Mouse (Mus musculus) lung, embryonic 14.5 days (tissue): ENCODE results near the gene Slc9a1. TPM values are rescaled to one million over a fixed set of nuclear protein-coding genes. Genes with fewer than 3 reads are reported as not detected.

Experiments used
- ATAC-seq: fragments of 200-750 bp; cut with Nextera tagmentation; 2 replicates; pipeline ENCODE4 v1.8.0; 2017; ENCODE audit warnings: mild to moderate bottlenecking, moderate TSS enrichment, moderate library complexity; ENCODE audit not compliant: insufficient read depth
- DNase-seq: peaks from one replicate; pipeline ENCODE4 v3.0.0-alpha.2; 2015
- H3K27ac ChIP-seq: fragments of 300-500 bp; sonication (generic); 2 replicates; pipeline ENCODE4 v1.5.1; 2014; ENCODE audit warnings: low read depth, mild to moderate bottlenecking, moderate library complexity
- H3K27me3 ChIP-seq: fragments of 300-500 bp; sonication (generic); 2 replicates; pipeline ENCODE4 v1.6.1; 2014; ENCODE audit warnings: low read length, control low read depth; ENCODE audit not compliant: insufficient read depth
- H3K36me3 ChIP-seq: fragments of 300-500 bp; sonication (generic); 2 replicates; pipeline ENCODE4 v1.6.1; 2014; ENCODE audit warnings: control low read depth; ENCODE audit not compliant: insufficient read depth
- H3K4me1 ChIP-seq: fragments of 300-500 bp; sonication (generic); 2 replicates; pipeline ENCODE4 v1.6.1; 2014; ENCODE audit warnings: antibody characterized with exemption, control low read depth; ENCODE audit not compliant: insufficient read depth
- H3K4me2 ChIP-seq: fragments of 300-500 bp; sonication (generic); 2 replicates; pipeline ENCODE4 v1.6.1; 2014; ENCODE audit warnings: mild to moderate bottlenecking
- H3K4me3 ChIP-seq: fragments of 300-500 bp; sonication (generic); 2 replicates; pipeline ENCODE4 v1.5.1; 2014; ENCODE audit warnings: low read depth, low read length
- H3K9ac ChIP-seq: fragments of 300-500 bp; sonication (generic); 2 replicates; pipeline ENCODE4 v1.6.1; 2014
- H3K9me3 ChIP-seq: fragments of 300-500 bp; sonication (generic); 2 replicates; pipeline ENCODE4 v1.6.1; 2016; ENCODE audit warnings: low read depth, low read length, control low read depth
- CTCF ChIP-seq: IDR thresholded peaks from 2 replicates; pipeline ENCODE4 v1.5.1; 2016; ENCODE audit warnings: antibody characterized with exemption, low read depth
- WGBS: fragments of 180-500 bp; shearing (Covaris S2); extraction: QIAGEN DNeasy Blood & Tissue Kit; methylation state at CpG from one replicate; pipeline ENCODE4 v1.1.7; 2014; 5-methylcytosine and 5-hydroxymethylcytosine counted together
- polyA plus RNA-seq: library from polyadenylated mRNA; unstranded; fragments of >200 nt; fragmentation: Nextera tagmentation; extraction: Ambion mirVana; gene quantifications from 2 replicates; pipeline ENCODE4 v1.2.1, GENCODE M21; 2014

Gene Slc9a1
- polyA plus RNA-seq, 1 experiment from 2014 or later, result 8.7 TPM

DNA sequence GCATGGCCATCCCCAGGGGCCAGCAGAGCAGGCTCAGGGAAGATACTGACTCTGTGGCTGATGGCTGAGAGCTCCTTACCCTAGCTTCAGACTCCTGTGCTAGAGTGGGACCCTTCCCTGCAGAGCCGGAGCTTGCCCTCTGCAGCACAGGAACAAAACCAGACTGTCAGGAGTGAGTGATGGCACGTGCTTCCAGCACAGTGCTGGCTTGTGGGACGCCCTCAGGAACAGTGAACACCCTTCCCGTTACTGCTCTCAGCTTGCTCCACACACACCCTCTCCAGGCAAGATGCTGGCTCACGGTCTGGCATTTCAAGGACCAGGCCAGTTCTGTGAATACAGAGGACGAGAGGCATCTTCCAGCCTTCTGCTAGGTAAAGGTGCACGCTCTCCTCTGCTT, 38.5 kb downstream of the Slc9a1 start:
- 36% methylated on average over 7 of the region's 7 CpGs for WGBS
- H3K4me1 ChIP-seq, result 0 out of 2 replicates have a peak, but pooled peaks cover 3% of the 10 kb centered on the region
- no peak overlapping the region for H3K4me3 ChIP-seq
- no peak overlapping the region for H3K9ac ChIP-seq
- DNase-seq (no peak), ATAC-seq (peak; percentile 41; the same call in 1 of the 2 replicates)
- H3K27me3 ChIP-seq, result no peaks in the 10 kb centered on the region
- H3K36me3 ChIP-seq, result peaks cover 23% of the 10 kb centered on the region
- H3K9me3 ChIP-seq, result no peaks in the 10 kb centered on the region
- TF ChIP-seq CTCF, result no peak
- H3K4me2 ChIP-seq, result no peak overlapping the region
- H3K27ac ChIP-seq, result peak overlapping the region; percentile 2; the same call in 1 of the 2 replicates

DNA sequence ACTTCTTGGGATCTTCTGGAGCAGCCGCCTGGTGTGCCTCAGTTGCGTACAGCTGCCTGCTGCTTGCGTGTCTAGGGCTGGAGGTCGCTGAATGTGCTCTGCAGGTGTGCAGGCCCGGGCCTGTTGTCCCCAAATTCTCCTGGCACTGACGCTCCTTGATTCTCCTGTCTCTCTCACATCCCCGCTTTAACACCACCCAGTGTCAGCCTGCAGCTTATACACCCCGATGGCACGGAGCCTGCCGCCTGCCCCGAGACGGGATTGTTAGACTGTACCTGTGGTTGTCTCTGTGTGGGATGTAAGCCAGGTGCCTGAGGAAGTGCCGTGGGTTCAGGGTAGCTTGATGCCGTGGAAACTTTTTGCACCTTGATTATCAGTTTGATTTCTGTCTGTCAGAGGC, 41.5 kb downstream of the Slc9a1 start:
- TF ChIP-seq CTCF, result no peak
- H3K36me3 ChIP-seq, result peaks cover 30% of the 10 kb centered on the region
- 80% methylated on average over 14 of the region's 14 CpGs for WGBS
- H3K9me3 ChIP-seq, result no peaks in the 10 kb centered on the region
- no peak overlapping the region for H3K27ac ChIP-seq
- 0 out of 2 replicates have a peak, but pooled peaks cover 3% of the 10 kb centered on the region for H3K4me1 ChIP-seq
- H3K4me2 ChIP-seq, result no peak overlapping the region
- no peak overlapping the region for H3K9ac ChIP-seq
- no peak overlapping the region for H3K4me3 ChIP-seq
- DNase-seq, result no peak
- H3K27me3 ChIP-seq, result no peaks in the 10 kb centered on the region
- ATAC-seq, result no peak

DNA sequence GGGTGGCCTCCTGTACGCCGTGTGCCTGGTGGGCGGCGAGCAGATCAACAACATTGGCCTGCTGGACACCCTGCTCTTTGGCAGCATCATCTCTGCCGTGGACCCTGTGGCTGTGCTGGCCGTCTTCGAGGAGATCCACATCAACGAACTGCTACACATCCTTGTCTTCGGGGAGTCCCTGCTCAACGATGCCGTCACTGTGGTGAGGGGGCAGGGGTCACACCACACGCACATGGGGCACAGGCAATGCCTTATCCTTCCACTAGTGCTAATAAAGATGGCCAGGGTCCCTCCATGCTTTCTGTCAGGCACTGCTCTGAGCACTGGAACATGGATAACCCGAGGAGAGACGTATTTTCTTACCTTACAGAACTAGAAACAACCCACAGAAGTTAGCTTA, 42.6 kb downstream of the Slc9a1 start:
- H3K9ac ChIP-seq, result no peak overlapping the region
- H3K4me1 ChIP-seq, result 0 out of 2 replicates have a peak, but pooled peaks cover 2% of the 10 kb centered on the region
- no peak overlapping the region for H3K4me3 ChIP-seq
- no peaks in the 10 kb centered on the region for H3K9me3 ChIP-seq
- 76% methylated on average over 14 of the region's 14 CpGs for WGBS
- no peak overlapping the region for H3K4me2 ChIP-seq
- no peaks in the 10 kb centered on the region for H3K27me3 ChIP-seq
- no peak for TF ChIP-seq CTCF
- ATAC-seq, result no peak
- H3K27ac ChIP-seq, result no peak overlapping the region
- no peak for DNase-seq
- H3K36me3 ChIP-seq, result peaks cover 35% of the 10 kb centered on the region

DNA sequence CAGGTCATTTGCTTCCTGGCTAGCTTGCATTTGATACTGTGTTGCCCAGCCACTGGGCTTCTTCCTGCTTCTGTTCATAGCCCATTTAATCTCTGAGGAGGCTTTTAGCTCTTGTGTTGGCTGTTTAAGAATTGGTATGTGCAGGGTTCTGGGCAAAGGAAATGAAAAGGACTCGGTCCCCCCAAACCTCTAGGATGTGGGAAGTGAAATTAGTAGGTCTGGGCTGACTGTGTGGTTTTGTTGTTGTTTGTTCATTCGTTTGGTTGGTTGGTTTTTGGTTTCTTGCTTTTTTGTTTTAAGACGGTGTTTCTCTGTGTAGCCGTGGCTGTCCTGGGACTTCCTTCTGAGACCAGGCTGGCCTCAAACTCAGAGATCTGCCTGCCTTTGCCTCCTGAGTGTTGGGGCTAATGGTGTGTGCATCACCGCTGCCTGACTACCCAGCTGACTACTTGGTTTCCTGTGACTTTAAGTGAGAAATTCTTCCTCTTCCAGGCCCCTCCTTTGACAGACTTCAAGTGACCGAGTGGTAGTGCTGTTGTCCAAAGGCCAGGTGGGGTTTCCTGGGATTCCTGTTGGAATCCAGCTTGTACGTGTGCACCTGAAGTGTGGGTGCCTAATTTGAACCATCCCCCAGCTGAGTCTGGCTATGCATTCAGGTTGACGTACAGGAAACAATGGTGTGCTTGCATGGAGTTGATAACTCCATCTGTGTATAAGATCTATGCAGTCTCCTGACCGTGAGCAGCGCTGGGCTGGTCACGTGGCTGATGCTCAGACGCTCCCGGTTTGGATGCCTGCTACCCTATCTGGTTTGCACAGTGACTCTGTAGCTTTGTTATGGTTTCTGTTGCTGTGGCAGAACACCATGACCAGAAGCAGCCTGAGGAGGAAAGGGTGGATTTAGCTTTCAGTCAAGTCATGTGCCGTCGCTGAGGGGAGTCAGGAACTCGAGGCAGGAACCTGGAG, 43.4 kb downstream of the Slc9a1 start:
- Histone ChIP-seq H3K4me3 (no peak overlapping the region), H3K4me1 (no peaks in the 10 kb centered on the region), H3K27ac (no peak overlapping the region), H3K27me3 (no peaks in the 10 kb centered on the region), H3K4me2 (no peak overlapping the region), H3K9me3 (no peaks in the 10 kb centered on the region), H3K9ac (no peak overlapping the region), H3K36me3 (peaks cover 42% of the 10 kb centered on the region)
- DNase-seq (no peak), ATAC-seq (no peak)
- TF ChIP-seq CTCF, result no peak
- 79% methylated on average over 16 of the region's 16 CpGs for WGBS

DNA sequence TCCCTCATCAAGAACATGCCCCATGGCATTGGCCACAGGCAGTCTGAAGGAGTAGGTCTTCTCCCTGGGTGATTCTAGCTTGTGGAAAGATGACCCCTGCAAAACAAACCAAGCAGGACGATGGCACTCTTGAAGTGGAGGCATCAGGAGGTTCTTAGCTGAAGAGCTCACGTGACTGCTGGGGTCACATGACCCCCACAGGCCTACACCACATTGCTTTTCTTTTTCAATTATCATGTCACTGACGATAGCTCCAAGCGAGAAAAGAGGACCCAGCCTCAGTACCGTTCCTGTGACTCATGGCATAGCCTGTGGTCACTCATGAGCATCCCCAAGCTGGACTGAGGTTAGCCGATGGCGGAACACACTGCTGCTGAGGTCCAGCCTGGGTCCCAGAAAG, 44.1 kb downstream of the Slc9a1 start:
- no peaks in the 10 kb centered on the region for H3K4me1 ChIP-seq
- H3K4me3 ChIP-seq, result no peak overlapping the region
- no peak overlapping the region for H3K27ac ChIP-seq
- H3K36me3 ChIP-seq, result peaks cover 50% of the 10 kb centered on the region
- TF ChIP-seq CTCF, result no peak
- DNase-seq, result no peak
- H3K4me2 ChIP-seq, result no peak overlapping the region
- no peaks in the 10 kb centered on the region for H3K9me3 ChIP-seq
- ATAC-seq, result no peak
- H3K9ac ChIP-seq, result no peak overlapping the region
- WGBS, result 93% methylated on average over 7 of the region's 7 CpGs
- H3K27me3 ChIP-seq, result no peaks in the 10 kb centered on the region

DNA sequence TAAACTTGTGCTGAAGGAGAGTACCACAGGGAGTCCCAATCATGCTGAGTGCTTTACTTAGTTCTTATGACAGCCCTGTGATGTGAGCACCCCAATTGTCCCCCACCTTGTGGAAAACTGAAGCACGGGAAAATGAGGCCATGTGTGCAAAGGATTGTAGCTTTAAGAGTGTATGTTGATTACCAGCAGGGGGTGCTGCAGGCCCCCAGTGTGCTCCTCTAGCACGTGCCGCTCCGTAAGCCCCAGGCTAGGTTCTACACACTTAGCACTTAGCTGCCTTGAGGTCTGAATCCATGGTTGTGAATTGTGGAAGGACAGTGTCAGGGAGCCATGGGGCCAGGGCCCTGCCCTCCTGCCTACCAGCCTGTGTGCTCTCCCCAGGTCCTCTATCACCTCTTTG, 45.4 kb downstream of the Slc9a1 start:
- H3K9me3 ChIP-seq, result no peaks in the 10 kb centered on the region
- no peak overlapping the region for H3K4me3 ChIP-seq
- no peaks in the 10 kb centered on the region for H3K27me3 ChIP-seq
- 60% methylated on average over 4 of the region's 4 CpGs for WGBS
- TF ChIP-seq CTCF, result peak; percentile 48
- peaks cover 53% of the 10 kb centered on the region for H3K36me3 ChIP-seq
- DNase-seq (peak; percentile 30), ATAC-seq (no peak)
- no peak overlapping the region for H3K4me2 ChIP-seq
- H3K27ac ChIP-seq, result no peak overlapping the region
- no peaks in the 10 kb centered on the region for H3K4me1 ChIP-seq
- H3K9ac ChIP-seq, result no peak overlapping the region

DNA sequence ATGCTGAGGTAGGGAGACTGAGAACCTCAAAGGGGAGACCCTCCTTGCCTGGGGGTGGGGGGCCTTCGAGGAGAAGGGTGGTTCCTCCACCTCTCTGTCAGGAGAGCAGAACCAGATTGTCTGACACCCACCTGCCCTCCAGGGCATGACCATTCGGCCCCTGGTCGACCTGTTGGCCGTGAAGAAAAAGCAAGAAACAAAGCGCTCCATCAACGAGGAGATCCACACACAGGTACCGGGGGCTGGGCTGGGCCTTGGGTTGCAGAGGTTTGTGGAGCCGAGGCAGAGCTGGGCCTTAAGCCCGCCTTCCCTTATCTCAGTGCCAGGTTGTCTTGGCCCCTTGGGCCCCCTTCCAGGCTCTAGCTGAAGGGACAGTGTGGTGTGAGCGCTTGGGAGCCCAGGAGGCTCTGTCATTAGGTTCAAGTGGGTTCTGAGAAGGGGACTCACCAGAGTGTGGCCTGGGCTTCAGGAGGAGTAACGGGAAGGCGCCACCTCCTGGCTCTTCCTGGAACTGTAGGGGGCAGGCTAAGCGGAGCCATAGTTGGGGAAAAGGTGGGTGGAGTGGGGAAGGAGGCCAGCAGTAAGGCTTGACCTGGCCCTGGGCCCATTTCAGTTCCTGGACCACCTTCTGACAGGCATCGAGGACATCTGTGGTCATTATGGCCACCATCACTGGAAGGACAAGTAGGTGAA, 50.0 kb downstream of the Slc9a1 start:
- no peak for ATAC-seq

More for the DNA sequence above, 50.0 kb downstream of the Slc9a1 start:
- peak; percentile 87 for TF ChIP-seq CTCF
- H3K36me3 ChIP-seq, result peaks cover 55% of the 10 kb centered on the region
- no peak overlapping the region for H3K27ac ChIP-seq
- H3K4me3 ChIP-seq, result no peak overlapping the region
- no peaks in the 10 kb centered on the region for H3K4me1 ChIP-seq
- DNase-seq, result peak; percentile 74
- H3K4me2 ChIP-seq, result no peak overlapping the region
- no peak overlapping the region for H3K9ac ChIP-seq
- 65% methylated on average over 14 of the region's 14 CpGs for WGBS
- no peaks in the 10 kb centered on the region for H3K9me3 ChIP-seq
- H3K27me3 ChIP-seq, result no peaks in the 10 kb centered on the region
